Mouse (Mus musculus): ENCODE measurements around the gene Fzd2. TPM values are rescaled to one million over a fixed set of nuclear protein-coding genes. Genes with fewer than 3 reads are reported as not detected.
"Not testable (repeated sequence)": the region's sequence is repeated elsewhere in the genome, so short reads cannot be mapped to it uniquely, and the experiment has no call there.

The Fzd2 gene
- polyA plus RNA-seq, 1 experiment from 2014 or later = 27.8 TPM

GRCm38 (mm10) chr11:102599912-102600311, 4.3 kb upstream of the Fzd2 start:
- H3K9me3 ChIP-seq (ENCODE audit: control insufficient read depth, low read length) = no peaks in the 10 kb centered on the region
- peaks cover 15% of the 10 kb centered on the region for H3K4me1 ChIP-seq (replicated peaks; ENCODE audit: control insufficient read depth, insufficient read depth, low read length)
- H3K4me3 ChIP-seq (ENCODE audit: low read length) = no peak overlapping the region
- H3K36me3 ChIP-seq (ENCODE audit: control insufficient read depth, insufficient read depth, low read length) = no peaks in the 10 kb centered on the region
- no peaks in the 10 kb centered on the region for H3K27me3 ChIP-seq (ENCODE audit: control insufficient read depth, insufficient read depth, low read depth, low read length)
- H3K9ac ChIP-seq (ENCODE audit: low read length) = no peak overlapping the region
- no peak overlapping the region for H3K4me2 ChIP-seq (ENCODE audit: low read depth, low read length)
- no peak for ATAC-seq (ENCODE audit: low read depth)
- 80% methylated on average over 3 of the region's 3 CpGs for WGBS
- no peak overlapping the region for H3K27ac ChIP-seq (ENCODE audit: low read length)

- WGBS = 4% methylated on average over 13 of the region's 13 CpGs
- Histone ChIP-seq H3K27me3 (ENCODE audit: control insufficient read depth, insufficient read depth, low read depth, low read length) (peaks cover 3% of the 10 kb centered on the region; the same call in 1 of the 2 replicates), H3K4me2 (ENCODE audit: low read depth, low read length) (peak overlapping the region; percentile 60), H3K36me3 (ENCODE audit: control insufficient read depth, insufficient read depth, low read length) (no peaks in the 10 kb centered on the region), H3K4me3 (ENCODE audit: low read length) (peak overlapping the region; percentile 87), H3K9me3 (ENCODE audit: control insufficient read depth, low read length) (no peaks in the 10 kb centered on the region), H3K4me1 (replicated peaks; ENCODE audit: control insufficient read depth, insufficient read depth, low read length) (peaks cover 7% of the 10 kb centered on the region; the same call in 1 of the 2 replicates), H3K9ac (ENCODE audit: low read length) (peak overlapping the region; percentile 78), H3K27ac (ENCODE audit: low read length) (peak overlapping the region; percentile 99)
- ATAC-seq (ENCODE audit: low read depth) = peak; percentile 13; the same call in 1 of the 2 replicates
These were observed 1.2 kb upstream of the Fzd2 start for GRCm38 (mm10) chr11:102602816-102603495.

- peak; percentile 75 for ATAC-seq (ENCODE audit: low read depth)
- H3K4me1 ChIP-seq (replicated peaks; ENCODE audit: control insufficient read depth, insufficient read depth, low read length) = peaks cover 12% of the 10 kb centered on the region
- WGBS = 2% methylated on average over 10 of the region's 10 CpGs
- H3K9me3 ChIP-seq (ENCODE audit: control insufficient read depth, low read length) = no peaks in the 10 kb centered on the region
- H3K4me3 ChIP-seq (ENCODE audit: low read length) = peak overlapping the region; percentile 87
- peaks cover 3% of the 10 kb centered on the region; the same call in 1 of the 2 replicates for H3K27me3 ChIP-seq (ENCODE audit: control insufficient read depth, insufficient read depth, low read depth, low read length)
- H3K27ac ChIP-seq (ENCODE audit: low read length) = peak overlapping the region; percentile 99
- peak overlapping the region; percentile 78 for H3K9ac ChIP-seq (ENCODE audit: low read length)
- H3K36me3 ChIP-seq (ENCODE audit: control insufficient read depth, insufficient read depth, low read length) = no peaks in the 10 kb centered on the region
- H3K4me2 ChIP-seq (ENCODE audit: low read depth, low read length) = peak overlapping the region; percentile 60
These were observed 723 bp upstream of the Fzd2 start for GRCm38 (mm10) chr11:102603496-102603850.

- Histone ChIP-seq H3K4me3 (ENCODE audit: low read length) (peak overlapping the region; percentile 87), H3K36me3 (ENCODE audit: control insufficient read depth, insufficient read depth, low read length) (no peaks in the 10 kb centered on the region), H3K9ac (ENCODE audit: low read length) (peak overlapping the region; percentile 84), H3K27me3 (ENCODE audit: control insufficient read depth, insufficient read depth, low read depth, low read length) (peaks cover 3% of the 10 kb centered on the region; the same call in 1 of the 2 replicates), H3K4me1 (replicated peaks; ENCODE audit: control insufficient read depth, insufficient read depth, low read length) (peaks cover 26% of the 10 kb centered on the region), H3K4me2 (ENCODE audit: low read depth, low read length) (peak overlapping the region; percentile 82), H3K27ac (ENCODE audit: low read length) (peak overlapping the region; percentile 98), H3K9me3 (ENCODE audit: control insufficient read depth, low read length) (no peaks in the 10 kb centered on the region)
- under 1% methylated on average over 69 of the region's 74 CpGs for WGBS
- peak; percentile 15 for ATAC-seq (ENCODE audit: low read depth)
These were observed 769 bp downstream of the Fzd2 start for GRCm38 (mm10) chr11:102604777-102605552.

- Histone ChIP-seq H3K9ac (ENCODE audit: low read length) (peak overlapping the region; percentile 84), H3K27me3 (ENCODE audit: control insufficient read depth, insufficient read depth, low read depth, low read length) (peaks cover 3% of the 10 kb centered on the region; the same call in 1 of the 2 replicates), H3K4me3 (ENCODE audit: low read length) (peak overlapping the region; percentile 87), H3K4me1 (replicated peaks; ENCODE audit: control insufficient read depth, insufficient read depth, low read length) (peaks cover 31% of the 10 kb centered on the region), H3K4me2 (ENCODE audit: low read depth, low read length) (peak overlapping the region; percentile 82), H3K27ac (ENCODE audit: low read length) (peak overlapping the region; percentile 98), H3K36me3 (ENCODE audit: control insufficient read depth, insufficient read depth, low read length) (no peaks in the 10 kb centered on the region), H3K9me3 (ENCODE audit: control insufficient read depth, low read length) (no peaks in the 10 kb centered on the region)
- under 1% methylated on average over 62 of the region's 62 CpGs for WGBS
- ATAC-seq (ENCODE audit: low read depth) = no peak
These were observed 1.6 kb downstream of the Fzd2 start for GRCm38 (mm10) chr11:102605553-102606416.

- peak overlapping the region; percentile 82 for H3K4me2 ChIP-seq (ENCODE audit: low read depth, low read length)
- WGBS = 3% methylated on average over 12 of the region's 12 CpGs
- peaks cover 40% of the 10 kb centered on the region for H3K4me1 ChIP-seq (replicated peaks; ENCODE audit: control insufficient read depth, insufficient read depth, low read length)
- H3K4me3 ChIP-seq (ENCODE audit: low read length) = peak overlapping the region; percentile 87
- H3K9ac ChIP-seq (ENCODE audit: low read length) = peak overlapping the region; percentile 84
- H3K27me3 ChIP-seq (ENCODE audit: control insufficient read depth, insufficient read depth, low read depth, low read length) = peaks cover 3% of the 10 kb centered on the region; the same call in 1 of the 2 replicates
- H3K9me3 ChIP-seq (ENCODE audit: control insufficient read depth, low read length) = no peaks in the 10 kb centered on the region
- ATAC-seq (ENCODE audit: low read depth) = no peak
- no peaks in the 10 kb centered on the region for H3K36me3 ChIP-seq (ENCODE audit: control insufficient read depth, insufficient read depth, low read length)
- peak overlapping the region; percentile 98 for H3K27ac ChIP-seq (ENCODE audit: low read length)
These were observed 2.6 kb downstream of the Fzd2 start for GRCm38 (mm10) chr11:102606751-102607171.

- H3K36me3 ChIP-seq (ENCODE audit: control insufficient read depth, insufficient read depth, low read length); H3K9me3 ChIP-seq (ENCODE audit: control insufficient read depth, low read length); ATAC-seq (ENCODE audit: low read depth); H3K27me3 ChIP-seq (ENCODE audit: control insufficient read depth, insufficient read depth, low read depth, low read length): not testable (repeated sequence)
- Histone ChIP-seq H3K4me3 (ENCODE audit: low read length) (peak overlapping the region; percentile 87), H3K27ac (ENCODE audit: low read length) (peak overlapping the region; percentile 98), H3K4me1 (replicated peaks; ENCODE audit: control insufficient read depth, insufficient read depth, low read length) (peaks cover 38% of the 10 kb centered on the region), H3K9ac (ENCODE audit: low read length) (peak overlapping the region; percentile 84), H3K4me2 (ENCODE audit: low read depth, low read length) (peak overlapping the region; percentile 82)
- 2% methylated on average over 12 of the region's 12 CpGs for WGBS
These were observed 3.0 kb downstream of the Fzd2 start for GRCm38 (mm10) chr11:102607201-102607600.

- peaks cover 34% of the 10 kb centered on the region for H3K4me1 ChIP-seq (replicated peaks; ENCODE audit: control insufficient read depth, insufficient read depth, low read length)
- H3K36me3 ChIP-seq (ENCODE audit: control insufficient read depth, insufficient read depth, low read length) = no peaks in the 10 kb centered on the region
- ATAC-seq (ENCODE audit: low read depth) = no peak
- peak overlapping the region; percentile 98 for H3K27ac ChIP-seq (ENCODE audit: low read length)
- H3K9ac ChIP-seq (ENCODE audit: low read length) = peak overlapping the region; percentile 84
- 13% methylated on average over 10 of the region's 10 CpGs for WGBS
- H3K27me3 ChIP-seq (ENCODE audit: control insufficient read depth, insufficient read depth, low read depth, low read length) = peaks cover 3% of the 10 kb centered on the region; the same call in 1 of the 2 replicates
- H3K4me2 ChIP-seq (ENCODE audit: low read depth, low read length) = peak overlapping the region; percentile 82
- H3K9me3 ChIP-seq (ENCODE audit: control insufficient read depth, low read length) = no peaks in the 10 kb centered on the region
- H3K4me3 ChIP-seq (ENCODE audit: low read length) = peak overlapping the region; percentile 87
These were observed 3.7 kb downstream of the Fzd2 start for GRCm38 (mm10) chr11:102607686-102608548.
